ENCODE assay signal across 22 mouse cellular contexts in the genomic region with DNA sequence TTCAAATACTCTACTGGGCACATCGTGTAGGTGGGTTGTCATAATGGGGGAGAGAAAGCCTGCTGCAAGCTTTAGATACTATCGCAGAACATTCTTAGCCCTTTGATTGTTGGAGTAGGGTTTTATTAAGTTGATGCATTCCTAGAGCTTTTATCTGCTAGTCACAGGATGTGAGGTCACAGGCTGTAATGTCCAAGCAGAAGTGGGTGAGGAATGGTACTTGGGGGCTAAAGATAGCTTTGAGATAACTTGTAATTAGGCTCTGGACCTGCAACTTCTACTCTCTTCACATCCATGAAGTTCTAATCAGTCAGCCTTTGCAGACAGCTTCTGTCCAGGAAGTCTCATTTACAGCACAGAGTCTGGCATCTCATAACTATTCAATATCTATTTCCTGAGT.
"Had no signal": no experiment of that assay in that cellular context is flagged by ENCODE, and none has a peak within 500 bp of the region (broad histone marks: within the 10 kb centered on the region; RNA-seq: fewer than 3 reads in every experiment).

No protein-coding gene starts in this region.

- DNase-seq: kidney, postnatal 10 days; kidney, postnatal 36 days; left cerebral cortex, postnatal 4 days; liver, postnatal 0 days; lung, embryonic 14.5 days; retina, postnatal 1 day; right cerebral cortex, postnatal 25 days; spleen, adult 18-20 months; thymus, postnatal 25 days had no signal

- H3K4me2 ChIP-seq: limb, embryonic 12.5 days; limb, embryonic 15.5 days; liver, embryonic 11.5 days; lung, embryonic 14.5 days; midbrain, embryonic 13.5 days; neural tube, embryonic 13.5 days; stomach, embryonic 15.5 days had no signal

- H3K9me3 ChIP-seq: limb, embryonic 12.5 days; limb, embryonic 15.5 days; megakaryocyte, embryonic 14.5 days; midbrain, embryonic 10.5 days; midbrain, embryonic 13.5 days; neural tube, embryonic 13.5 days; stomach, embryonic 15.5 days had no signal

- H3K27ac ChIP-seq: limb, embryonic 12.5 days; limb, embryonic 15.5 days; liver, embryonic 14.5 days; macrophage; midbrain, embryonic 10.5 days; midbrain, embryonic 13.5 days; neural tube, embryonic 13.5 days; stomach, embryonic 15.5 days had no signal

- H3K4me1 ChIP-seq: limb, embryonic 12.5 days; limb, embryonic 15.5 days; midbrain, embryonic 10.5 days; midbrain, embryonic 13.5 days; neural tube, embryonic 13.5 days; stomach, embryonic 15.5 days had no signal

- H3K27me3 ChIP-seq: limb, embryonic 12.5 days; limb, embryonic 15.5 days; megakaryocyte, embryonic 14.5 days; midbrain, embryonic 13.5 days; neural tube, embryonic 13.5 days; stomach, embryonic 15.5 days had no signal

- H3K4me3 ChIP-seq: limb, embryonic 12.5 days; limb, embryonic 15.5 days; megakaryocyte, embryonic 14.5 days; midbrain, embryonic 10.5 days; midbrain, embryonic 13.5 days; myocyte; neural tube, embryonic 13.5 days; stomach, embryonic 15.5 days had no signal

- ATAC-seq: liver, postnatal 0 days; lung, postnatal 0 days; midbrain, embryonic 13.5 days; midbrain, embryonic 16.5 days had no signal

- H3K36me3 ChIP-seq: limb, embryonic 12.5 days; limb, embryonic 15.5 days; midbrain, embryonic 10.5 days; midbrain, embryonic 13.5 days; neural tube, embryonic 13.5 days; stomach, embryonic 15.5 days had no signal

- H3K9ac ChIP-seq: limb, embryonic 12.5 days; limb, embryonic 15.5 days; liver, embryonic 14.5 days; liver, postnatal 0 days; lung, embryonic 14.5 days; midbrain, embryonic 13.5 days; neural tube, embryonic 13.5 days; stomach, embryonic 15.5 days had no signal
